Mouse (Mus musculus): ENCODE results near the gene Cnot3.
"Not testable (repeated sequence)": the region's sequence is repeated elsewhere in the genome, so short reads cannot be mapped to it uniquely, and the experiment has no call there.

DNA sequence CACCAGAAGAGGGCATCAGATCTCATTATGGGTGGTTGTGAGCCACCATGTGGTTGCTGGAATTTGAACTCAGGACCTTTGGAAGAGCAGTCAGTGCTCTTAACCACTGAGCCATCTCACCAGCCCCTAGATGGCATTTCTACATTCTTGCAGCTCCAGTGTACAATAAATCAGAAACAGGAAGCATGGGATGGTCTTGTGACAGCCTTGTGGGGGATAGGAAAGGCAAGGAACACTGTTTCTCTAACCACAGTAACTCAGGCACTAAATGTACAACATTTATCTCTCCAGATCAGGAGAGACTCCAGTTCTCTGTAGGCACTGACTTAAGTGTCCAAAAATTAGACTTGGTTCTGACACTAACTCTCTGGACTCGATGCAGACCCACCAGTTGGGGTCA, 47.3 kb upstream of the Cnot3 start:
- not testable (repeated sequence) for TF ChIP-seq POLR2A (IDR thresholded peaks at IDR 0.05; ENCODE audit: borderline replicate concordance, control insufficient read depth, low read depth, low read length); CTCF (IDR thresholded peaks at IDR 0.05; ENCODE audit: control insufficient read depth, insufficient read depth, low read length)

All from bone marrow, adult 2 months (tissue).